Mouse (Mus musculus) megakaryocyte, embryonic 14.5 days (primary cell): ENCODE measurements at regions not wholly inside any gene's neighbourhood (a gene's known extent, or its start where the extent isn't known, plus 50 kb on each side); places are given as distances from the start of the nearest gene placed in this dataset.

ENCODE experiments used
- FLI1 ChIP-seq: IDR thresholded peaks from 2 replicates; pipeline ENCODE4 v1.6.1; 2012; ENCODE audit warnings: low read length, inconsistent platforms, mixed read lengths
- GATA1 ChIP-seq: IDR thresholded peaks from 3 replicates; pipeline ENCODE4 v1.6.1; 2012; ENCODE audit warnings: mixed read lengths, low read length, inconsistent platforms, borderline replicate concordance

- TF ChIP-seq FLI1 (no peak), GATA1 (no peak)
Observed at GRCm38 (mm10) chr11:112851321-112851720, 69.3 kb downstream of the Sox9 start.
